Mouse (Mus musculus) E14TG2a.4 (cell line): ENCODE data around the gene Mad2l1bp.

Experiments used
- CTCF ChIP-seq: conservative IDR thresholded peaks from 2 replicates; pipeline ENCODE4 v1.5.1; 2014; ENCODE audit warnings: low read length
- NANOG ChIP-seq: IDR thresholded peaks from 2 replicates; pipeline ENCODE4 v1.6.1; 2014; ENCODE audit warnings: borderline replicate concordance, low read length, mixed read lengths
- POU5F1 ChIP-seq: IDR thresholded peaks from 2 replicates; pipeline ENCODE4 v1.6.1; 2014; ENCODE audit warnings: low read length, borderline replicate concordance

DNA sequence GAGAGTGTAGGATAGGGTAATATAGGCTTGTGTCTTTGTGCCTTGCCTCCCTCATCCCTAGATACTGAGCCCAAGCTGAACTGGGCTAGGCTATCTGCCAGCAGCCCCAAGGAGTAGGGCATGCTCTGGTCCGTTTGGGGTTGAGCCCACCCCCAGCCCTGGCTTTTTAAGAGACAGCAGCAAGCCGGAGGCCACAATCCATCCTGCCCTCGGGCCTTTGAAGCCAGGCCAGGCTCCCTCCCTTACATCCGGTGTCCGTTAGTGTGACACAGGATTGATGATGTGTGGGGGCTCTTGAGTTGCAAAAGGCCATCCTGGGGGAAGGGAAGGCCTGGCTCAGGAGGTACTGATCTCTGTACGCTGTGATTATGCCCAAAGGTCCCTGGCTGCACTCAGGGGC lies 26.7 kb downstream of the Mad2l1bp start:
- no peak for TF ChIP-seq CTCF
- TF ChIP-seq NANOG: no peak
- TF ChIP-seq POU5F1: no peak
